ENCODE assay signal across 22 mouse cellular contexts in the genomic region with DNA sequence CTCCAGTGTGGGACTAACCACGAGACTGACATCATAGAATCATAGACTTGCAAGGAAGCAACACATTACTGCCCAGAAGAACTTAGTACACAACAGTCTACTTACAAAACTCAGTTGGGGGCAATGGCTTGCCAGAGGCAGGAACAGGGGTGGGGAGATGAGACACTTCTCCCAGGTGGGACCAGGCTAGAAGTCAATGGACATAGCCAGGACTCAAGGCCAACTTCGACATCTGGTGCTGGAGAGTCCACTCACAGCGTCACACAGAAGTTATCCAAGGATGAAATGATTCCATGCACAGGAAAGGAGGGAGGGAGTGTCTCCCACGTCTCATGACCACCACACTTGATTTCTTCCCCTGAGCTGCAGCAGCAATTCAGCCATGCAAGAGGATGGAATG. TPM values are rescaled to one million over a fixed set of nuclear protein-coding genes. Genes with fewer than 3 reads are reported as not detected.
"Had no signal": no experiment of that assay in that cellular context is flagged by ENCODE, and none has a peak within 500 bp of the region (broad histone marks: within the 10 kb centered on the region; RNA-seq: fewer than 3 reads in every experiment).

No protein-coding gene starts in this region.

- H3K27ac ChIP-seq: heart, adult 2 months; heart, embryonic 13.5 days; heart, embryonic 15.5 days; hindbrain, embryonic 10.5 days; hindbrain, embryonic 12.5 days; hindbrain, embryonic 14.5 days; intestine, embryonic 15.5 days; layer of hippocampus, adult 2 months; left cerebral cortex, adult 2 months; limb, embryonic 10.5 days; limb, embryonic 12.5 days; liver, embryonic 12.5 days; liver, embryonic 14.5 days had no signal

- H3K4me3 ChIP-seq: heart, adult 2 months; heart, embryonic 13.5 days; heart, embryonic 15.5 days; hindbrain, embryonic 10.5 days; hindbrain, embryonic 12.5 days; intestine, embryonic 15.5 days; layer of hippocampus, adult 2 months; left cerebral cortex, adult 2 months; limb, embryonic 10.5 days; limb, embryonic 12.5 days; liver, embryonic 12.5 days had no signal

- H3K27me3 ChIP-seq: heart, embryonic 15.5 days; hindbrain, embryonic 12.5 days; intestine, embryonic 15.5 days; limb, embryonic 12.5 days had no signal

- DNase-seq: heart, adult 2 months; heart, postnatal 14 days; heart, postnatal 36 days; kidney, adult 18-20 months; kidney, adult 8-10 months; kidney, postnatal 10 days; kidney, postnatal 25 days; kidney, postnatal 4 days had no signal

- H3K9me3 ChIP-seq: heart, embryonic 13.5 days; heart, embryonic 15.5 days; hindbrain, embryonic 10.5 days; hindbrain, embryonic 12.5 days; intestine, embryonic 15.5 days; limb, embryonic 10.5 days; limb, embryonic 12.5 days; liver, embryonic 12.5 days had no signal

- H3K36me3 ChIP-seq: heart, embryonic 13.5 days; heart, embryonic 15.5 days; hindbrain, embryonic 10.5 days; hindbrain, embryonic 12.5 days; intestine, embryonic 15.5 days; limb, embryonic 10.5 days; limb, embryonic 12.5 days; liver, embryonic 12.5 days had no signal

- H3K4me1 ChIP-seq: heart, embryonic 15.5 days; hindbrain, embryonic 10.5 days; hindbrain, embryonic 12.5 days; intestine, embryonic 15.5 days; limb, embryonic 10.5 days; limb, embryonic 12.5 days had no signal

RNA-seq across cellular contexts. Expression of gene Galnt15, which starts 50.6 kb away (rescaled TPM):
- total RNA-seq: granulocyte monocyte progenitor cell, adult 5-6 weeks had no signal
- polyA plus RNA-seq: inflammation-experienced regulatory T-cells, adult 6 months; limb, embryonic 12.5 days; liver, embryonic 12.5 days; liver, embryonic 14.5 days had no signal
